Mouse (Mus musculus) thymus, adult 18-20 months (tissue): Measurements from ENCODE around the gene Stx8.

Source experiments
- DNase-seq, 2 experiments: peaks; one replicate each; pipeline ENCODE4 v3.0.0; 2022; ENCODE audit warnings: mixed read lengths in 2 of 2

Gene Stx8

DNA sequence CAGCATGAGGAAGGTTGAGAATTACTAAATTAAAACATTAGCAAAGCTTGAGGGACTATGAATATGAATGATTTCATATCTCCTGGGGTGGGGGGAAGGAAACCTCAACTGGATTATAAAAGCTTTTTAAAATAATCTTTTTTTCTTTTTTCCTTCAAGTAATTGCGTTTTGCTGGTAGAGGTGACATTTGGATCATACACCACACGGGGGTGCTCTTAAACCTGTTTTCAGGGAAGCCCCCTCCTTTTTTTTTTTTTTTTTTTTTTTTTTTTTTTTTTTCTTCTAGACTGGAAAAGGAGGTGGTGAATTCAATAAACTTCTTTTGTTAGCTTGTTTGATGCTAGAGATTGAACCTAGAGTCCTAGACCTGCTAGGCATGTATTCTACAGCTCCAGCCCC is 9.3 kb downstream of the Stx8 start:
- DNase-seq, result no peak

DNA sequence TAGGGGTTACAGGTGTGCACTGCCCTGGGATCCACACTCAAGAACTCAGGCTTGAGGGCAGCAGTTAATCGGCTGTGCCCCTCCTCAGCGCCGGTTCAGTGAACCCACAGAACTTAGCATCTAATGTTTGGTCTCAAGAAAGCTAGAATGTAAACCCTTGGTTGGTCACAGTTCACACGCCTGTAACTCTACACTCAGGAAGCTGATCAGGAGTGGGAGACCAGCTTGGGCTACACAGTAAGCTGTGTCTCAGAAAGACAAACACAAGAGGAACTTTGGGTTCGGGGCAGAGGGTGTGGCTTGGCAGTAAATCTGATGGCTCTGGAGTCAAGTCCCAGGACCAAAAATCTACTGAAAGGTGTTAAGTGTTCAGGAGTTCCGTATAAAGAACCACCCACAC is 17.6 kb downstream of the Stx8 start:
- DNase-seq, result no peak

DNA sequence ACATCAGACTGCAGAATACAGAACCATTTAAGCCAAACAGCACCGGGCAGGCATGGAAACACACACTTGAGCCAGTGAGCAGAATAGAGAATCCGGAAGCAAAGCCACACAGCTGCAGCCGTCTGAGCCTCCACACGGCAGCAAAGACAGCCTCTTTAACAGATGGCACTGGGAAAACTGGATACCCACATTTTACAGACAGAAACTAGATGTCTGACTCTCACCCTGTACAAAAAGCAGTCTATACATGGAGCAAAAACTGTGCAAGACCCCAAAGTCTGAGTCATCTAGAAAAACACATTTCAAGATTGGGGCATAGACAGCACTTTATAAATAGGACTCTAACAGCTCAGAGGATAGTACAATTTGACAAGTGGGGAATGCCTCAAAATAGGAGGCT is 25.2 kb downstream of the Stx8 start:
- no peak for DNase-seq

DNA sequence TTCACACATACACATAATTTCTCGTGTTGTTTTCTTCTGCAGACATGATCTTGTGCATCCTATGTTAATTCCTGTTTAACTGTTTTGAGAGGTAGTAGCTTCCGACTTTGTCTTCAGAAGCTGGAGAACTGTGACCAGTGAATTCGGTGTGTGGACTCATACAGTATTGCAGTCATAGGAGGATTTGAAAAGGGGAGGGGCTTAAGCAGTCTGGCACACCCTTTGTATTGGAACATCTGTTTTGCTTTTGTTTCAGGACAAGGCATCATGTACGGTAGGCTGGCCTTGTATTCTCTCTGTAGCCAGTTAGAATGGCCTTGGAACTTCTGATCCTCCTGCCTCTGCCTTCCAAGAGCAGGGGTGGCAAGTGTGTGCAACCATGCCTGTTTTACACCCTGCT is 30.0 kb downstream of the Stx8 start:
- no peak for DNase-seq

DNA sequence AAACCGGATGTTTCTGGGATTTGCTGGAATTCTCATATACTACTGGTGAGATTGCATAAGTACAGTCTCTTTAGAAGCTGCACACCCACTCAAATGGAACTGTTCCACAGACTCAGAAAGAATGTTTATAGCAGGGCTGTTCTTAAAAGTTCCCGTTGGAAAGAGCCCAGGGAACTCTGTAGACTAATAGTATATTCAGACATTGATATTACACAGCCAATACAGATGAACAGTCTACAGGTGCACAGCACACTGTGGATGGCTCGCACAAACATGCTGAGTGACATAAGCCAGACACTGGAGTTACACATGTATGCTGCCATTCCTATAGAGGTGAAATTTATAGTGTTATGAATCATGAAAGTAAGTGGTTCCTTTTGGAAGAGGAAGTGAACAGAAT is 32.9 kb downstream of the Stx8 start:
- no peak for DNase-seq

DNA sequence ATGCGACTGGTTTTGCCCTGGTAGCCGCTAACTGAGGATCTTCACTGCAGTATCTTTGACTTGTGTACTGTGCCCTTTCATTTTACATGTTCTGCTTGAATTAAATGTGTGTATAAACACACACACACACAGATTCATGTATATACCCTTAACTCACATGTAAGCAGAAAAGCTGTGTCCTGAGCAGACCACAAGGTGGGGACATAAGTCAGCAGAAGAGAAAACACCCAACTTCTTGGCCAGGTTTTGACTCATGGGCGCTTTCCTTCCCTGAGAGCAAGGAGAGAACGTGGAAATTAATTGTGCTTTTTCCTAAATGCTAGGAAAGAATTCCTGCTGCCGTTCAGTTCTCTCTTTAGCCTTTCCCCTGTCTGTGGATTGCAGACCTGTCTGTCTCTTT is 33.6 kb downstream of the Stx8 start:
- DNase-seq, result no peak

DNA sequence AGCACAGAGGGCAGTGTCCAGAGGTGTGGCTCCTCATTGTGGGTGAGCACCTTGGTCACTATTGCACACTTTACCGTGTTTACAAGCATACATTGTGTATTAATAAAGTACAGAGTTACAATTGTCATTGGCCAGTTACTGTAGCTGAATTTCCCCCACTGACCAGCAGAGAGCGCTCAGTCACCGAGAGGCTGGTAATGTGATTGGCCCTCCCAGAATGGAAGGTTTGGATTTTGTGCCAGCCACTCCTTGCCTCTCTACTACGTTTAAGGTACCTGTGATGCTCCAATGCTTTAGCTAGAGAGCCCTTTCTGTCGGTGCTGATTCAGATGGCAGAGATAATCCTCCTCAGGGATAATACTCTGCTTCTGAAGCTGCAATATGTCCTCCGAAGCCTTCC is 38.2 kb downstream of the Stx8 start:
- DNase-seq, result peak; percentile 11 to 23

DNA sequence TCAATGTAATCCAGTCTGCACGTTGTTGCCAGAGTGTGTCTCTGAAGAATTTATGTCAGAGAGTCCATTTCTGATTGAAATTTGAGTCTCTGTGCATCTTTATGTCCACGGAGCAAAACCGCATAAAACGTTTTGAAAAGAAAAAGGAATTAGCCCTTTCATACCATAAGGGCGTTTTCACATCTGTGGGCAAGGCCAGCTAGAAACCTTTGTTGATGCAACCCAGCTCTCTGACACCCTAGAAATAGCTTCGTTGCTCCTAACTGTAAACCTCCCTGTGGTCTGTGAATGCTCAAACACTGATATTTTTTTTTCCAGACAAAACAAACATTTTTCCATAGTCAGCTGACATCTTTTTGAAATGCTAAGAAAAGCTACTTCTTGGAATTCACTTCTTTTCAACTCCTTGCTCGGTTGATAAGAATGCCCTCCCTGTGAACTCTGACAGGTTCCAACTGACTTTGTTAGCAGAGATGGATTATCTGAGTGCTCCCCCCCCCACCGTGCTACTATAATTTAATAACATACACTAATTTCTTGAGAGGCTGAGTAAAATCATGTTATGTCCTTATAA is 40.3 kb downstream of the Stx8 start:
- DNase-seq, result no peak

DNA sequence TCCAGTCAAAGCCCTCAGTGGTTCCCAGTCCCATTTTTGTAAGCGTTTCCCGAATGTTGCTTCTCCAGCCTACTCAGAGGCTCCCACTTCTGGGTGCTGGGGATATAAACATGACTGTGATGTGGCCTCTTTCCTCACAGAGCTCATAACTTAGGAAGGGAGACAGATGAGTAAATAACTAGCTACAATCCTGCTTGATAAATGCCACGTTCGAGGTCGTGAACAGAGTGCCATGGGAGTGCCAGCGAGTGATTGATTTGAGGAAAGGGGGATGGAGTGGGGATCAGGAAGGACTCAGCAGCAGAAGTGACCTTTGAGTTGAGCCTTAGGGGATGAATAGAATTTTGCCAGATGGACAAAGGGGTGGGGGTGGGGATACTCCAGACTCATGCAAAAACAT is 41.7 kb downstream of the Stx8 start:
- no peak for DNase-seq

DNA sequence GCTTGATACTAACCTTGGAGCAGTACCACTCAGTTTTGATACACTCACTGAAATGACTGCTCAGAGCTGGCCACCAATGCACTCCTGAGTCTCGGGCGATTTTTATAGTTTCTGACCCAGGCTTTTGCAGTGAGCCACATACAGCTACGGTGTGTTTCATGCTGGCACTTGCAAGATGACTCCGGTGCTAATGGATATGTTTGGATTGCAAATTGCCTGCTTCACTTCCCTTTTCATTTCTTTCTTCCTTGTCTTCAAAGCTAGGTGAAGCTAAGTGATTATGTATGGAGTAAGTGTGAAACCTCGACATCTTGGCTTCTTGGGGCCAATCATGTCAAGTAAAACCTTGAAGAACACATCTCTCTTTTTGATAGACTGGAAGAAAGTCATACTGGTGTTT is 43.4 kb downstream of the Stx8 start:
- no peak for DNase-seq

DNA sequence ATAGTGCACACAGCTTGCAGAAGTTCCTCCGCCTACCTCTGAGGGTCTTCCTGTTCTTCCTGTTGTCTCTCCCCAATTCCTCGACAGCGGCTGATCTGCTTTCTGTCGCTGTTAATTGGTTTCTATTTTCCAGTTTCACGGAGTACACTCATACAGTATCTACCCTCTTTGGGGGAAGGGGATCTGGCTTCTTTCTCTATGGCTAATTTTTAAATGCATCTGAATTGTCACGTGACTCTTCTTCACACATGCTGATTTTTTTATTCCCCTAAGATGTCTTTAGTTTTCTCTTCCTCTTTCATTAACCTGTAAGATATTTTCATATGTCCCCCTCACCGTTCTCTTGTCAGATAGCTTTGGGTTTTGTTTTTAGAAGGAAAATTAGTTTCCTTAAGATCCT is 46.2 kb downstream of the Stx8 start:
- no peak for DNase-seq

DNA sequence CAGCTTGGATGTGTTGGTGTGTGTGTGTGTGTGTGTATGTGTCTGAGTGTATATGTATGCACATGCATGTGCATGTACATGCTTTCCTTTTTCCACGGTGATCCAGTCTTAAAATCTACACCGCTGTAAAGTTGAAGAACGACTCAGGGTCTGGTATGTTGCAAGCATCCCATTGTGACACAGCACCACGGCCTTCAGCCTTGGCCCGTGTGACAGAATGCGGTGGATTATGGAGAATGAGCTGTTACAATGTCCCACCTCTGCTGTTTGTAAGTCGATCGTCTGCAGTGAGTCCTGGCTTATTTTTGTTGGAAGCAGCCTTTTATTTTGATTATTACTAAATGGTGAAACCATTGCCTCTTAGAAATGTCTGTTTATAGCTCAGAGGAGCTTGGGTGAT is 52.2 kb downstream of the Stx8 start:
- no peak for DNase-seq

DNA sequence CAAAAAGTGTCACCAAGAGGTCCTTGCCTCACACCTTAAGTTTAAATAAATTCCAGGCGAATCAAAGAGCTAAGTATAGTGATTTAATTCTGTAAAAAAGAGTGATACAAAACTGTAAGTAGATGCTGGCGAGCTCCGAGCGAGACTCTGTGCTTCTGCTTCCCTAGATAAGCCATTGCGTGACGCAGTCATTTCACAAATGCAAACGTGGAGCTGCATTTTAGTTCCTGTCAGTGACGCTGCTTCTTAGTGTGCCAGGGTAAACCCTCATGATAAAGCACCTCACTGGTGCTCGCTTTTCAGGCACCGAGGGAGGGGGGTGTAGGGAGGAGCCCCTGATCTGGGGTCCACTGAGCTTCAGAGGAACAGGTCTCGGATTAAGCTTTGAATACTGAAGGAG is 53.2 kb downstream of the Stx8 start:
- DNase-seq, result no peak

DNA sequence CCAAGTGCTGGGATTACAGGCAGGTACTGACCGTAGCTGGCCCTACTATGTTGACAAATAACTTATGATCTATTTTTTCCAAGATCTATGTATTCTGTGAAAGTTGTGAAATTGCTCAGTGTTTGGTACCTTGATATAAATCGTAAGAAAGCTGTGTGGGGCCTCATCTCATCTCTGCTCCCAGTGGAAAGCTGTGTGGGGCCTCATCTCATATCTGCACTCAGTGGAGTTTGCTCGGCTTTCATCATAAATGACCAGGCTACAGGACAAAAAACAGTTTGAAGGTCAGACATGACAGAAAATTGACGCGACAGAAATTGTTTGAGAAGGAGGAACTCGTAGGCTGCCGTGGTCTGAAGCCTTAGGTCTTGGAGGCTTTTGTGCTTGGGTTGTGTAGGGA is 56.0 kb downstream of the Stx8 start:
- DNase-seq, result no peak

DNA sequence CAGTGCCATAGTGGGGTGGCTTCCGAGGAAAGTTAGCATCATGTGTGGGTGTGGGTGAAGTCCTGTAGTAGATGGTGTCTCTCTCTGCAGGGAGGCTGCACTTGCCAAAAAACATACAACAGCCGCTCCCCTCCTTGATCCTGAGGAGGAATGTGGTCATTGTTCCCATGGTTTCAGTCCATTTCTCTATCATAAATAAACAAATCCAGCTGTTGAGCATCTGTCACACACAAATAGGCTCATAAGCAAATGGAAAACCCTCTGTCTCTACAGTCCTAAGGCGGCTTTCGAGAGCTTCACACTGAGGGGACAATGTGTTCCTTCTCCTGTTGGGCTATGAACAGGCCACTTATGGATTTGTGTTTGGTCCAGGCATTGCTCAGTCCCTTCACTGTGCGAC is 56.9 kb downstream of the Stx8 start:
- DNase-seq, result no peak

DNA sequence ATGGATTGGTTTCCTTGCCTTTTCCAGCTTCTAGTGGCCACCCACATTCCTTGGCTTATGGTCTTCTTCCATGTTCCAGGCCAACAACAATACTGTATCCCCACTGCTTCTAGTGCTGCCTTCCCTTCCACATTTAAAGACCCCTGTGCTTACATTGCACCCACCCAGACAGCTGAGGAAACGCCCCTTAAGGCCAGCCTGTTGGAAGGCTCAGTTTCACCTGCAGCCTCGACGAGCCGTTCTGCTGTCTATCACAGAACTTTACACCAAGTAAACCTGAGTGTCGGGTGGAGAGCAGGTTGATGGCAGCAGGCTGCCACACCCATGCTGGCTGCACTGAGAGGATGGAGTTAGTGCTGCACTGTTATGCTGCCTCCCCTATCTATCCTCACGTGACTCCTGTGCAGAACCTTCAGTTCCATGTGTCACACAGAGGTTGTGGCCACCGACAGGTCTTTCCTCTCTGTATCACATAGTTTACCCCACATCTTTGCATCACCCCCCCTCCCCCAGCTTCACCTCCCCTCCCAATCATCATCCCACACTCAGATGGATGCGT is 57.9 kb downstream of the Stx8 start:
- DNase-seq, result no peak

DNA sequence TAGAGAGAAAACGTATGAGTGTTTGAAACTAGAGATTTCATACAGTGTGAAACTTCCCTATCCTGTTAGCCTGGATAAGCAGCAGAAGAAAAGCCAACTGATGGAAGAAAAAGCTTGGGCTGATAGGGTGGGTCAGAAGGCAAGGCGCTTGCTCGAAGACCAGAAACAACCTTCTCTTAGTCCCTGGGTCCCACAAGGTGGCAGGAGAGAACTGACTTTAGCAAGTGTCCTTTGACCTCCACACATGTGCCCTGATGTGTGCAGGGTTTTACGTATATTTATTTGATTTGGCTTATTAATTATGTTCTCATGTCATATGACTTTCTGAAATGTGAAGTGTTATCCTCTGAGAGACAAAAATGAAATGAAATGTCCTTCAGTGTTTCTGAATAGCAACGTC is 60.6 kb downstream of the Stx8 start:
- DNase-seq, result no peak

DNA sequence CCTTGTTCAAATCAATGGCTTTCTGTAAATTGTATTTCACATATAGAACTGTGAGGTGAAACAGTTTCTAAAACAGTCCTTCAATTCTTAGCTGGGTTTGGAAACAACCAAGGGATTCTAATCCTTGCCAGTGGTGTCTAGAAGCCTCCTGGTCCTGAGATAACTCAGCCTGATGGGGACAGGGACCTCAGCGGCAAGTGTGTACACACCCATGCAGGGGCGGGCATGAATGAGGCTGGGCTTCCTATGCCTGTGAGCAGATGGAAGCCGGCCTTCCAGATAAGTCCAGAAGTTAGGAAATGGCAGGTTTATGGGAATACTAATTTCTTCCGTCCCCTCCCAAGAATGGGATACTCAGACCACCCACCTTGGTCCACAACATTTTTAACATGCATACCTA is 63.1 kb downstream of the Stx8 start:
- no peak for DNase-seq

DNA sequence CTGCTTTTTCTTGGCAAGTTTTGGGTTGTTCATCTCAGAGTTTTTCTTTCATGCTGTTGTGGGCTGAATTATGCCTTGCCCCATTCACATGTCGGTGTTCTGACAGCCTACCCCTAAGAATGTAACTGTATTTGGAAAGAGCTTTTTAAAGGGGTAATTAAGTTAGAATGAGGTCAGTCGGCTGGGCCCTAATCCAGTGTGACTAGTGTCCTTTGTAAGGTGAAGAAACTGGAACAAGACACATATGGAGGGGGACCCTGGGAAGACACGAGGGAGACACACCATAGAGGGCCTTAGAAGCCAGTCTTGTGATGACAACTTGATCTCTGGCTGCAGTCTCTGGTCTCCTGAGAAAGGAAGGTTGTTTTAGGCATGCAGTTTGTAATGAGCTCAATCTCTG is 63.9 kb downstream of the Stx8 start:
- DNase-seq, result no peak

DNA sequence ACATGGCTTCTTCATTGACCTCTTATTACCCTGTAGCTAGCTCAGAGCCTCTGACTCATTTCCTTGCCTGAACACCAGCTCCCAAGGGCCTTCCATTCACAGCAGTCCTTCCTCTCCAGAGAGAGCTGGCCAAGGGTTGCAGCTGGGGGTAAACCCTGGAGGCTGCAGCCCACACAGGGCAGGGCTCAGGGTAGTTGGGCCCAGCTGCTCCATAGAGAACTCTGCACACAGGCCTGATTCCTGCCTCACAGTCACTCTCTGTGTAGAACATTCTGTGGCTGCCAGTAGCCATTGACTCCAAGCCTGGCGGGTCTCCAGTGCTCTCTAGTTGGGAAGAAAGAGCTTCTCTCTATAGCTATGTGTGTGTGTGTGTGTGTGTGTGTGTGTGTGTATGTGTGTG is 64.8 kb downstream of the Stx8 start:
- no peak for DNase-seq

DNA sequence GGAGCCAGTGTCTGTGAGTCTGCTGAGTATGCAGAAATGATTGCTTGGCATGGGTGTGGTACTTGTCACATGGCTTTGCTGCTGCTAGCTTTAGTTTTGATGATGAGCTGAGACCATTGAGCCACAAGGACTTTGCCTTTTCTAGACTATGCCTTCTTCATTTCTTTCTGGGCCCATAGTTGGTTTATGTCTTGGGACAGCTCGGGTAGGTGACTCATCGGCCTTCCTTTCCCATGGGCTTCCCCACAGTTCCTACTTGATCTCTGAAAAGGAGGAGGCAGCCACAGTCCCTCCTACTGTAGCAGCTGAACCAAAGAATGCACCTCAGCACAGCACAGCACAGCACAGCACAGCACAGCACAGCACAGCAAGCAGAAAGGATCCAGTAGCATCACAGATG is 66.5 kb downstream of the Stx8 start:
- DNase-seq, result no peak

DNA sequence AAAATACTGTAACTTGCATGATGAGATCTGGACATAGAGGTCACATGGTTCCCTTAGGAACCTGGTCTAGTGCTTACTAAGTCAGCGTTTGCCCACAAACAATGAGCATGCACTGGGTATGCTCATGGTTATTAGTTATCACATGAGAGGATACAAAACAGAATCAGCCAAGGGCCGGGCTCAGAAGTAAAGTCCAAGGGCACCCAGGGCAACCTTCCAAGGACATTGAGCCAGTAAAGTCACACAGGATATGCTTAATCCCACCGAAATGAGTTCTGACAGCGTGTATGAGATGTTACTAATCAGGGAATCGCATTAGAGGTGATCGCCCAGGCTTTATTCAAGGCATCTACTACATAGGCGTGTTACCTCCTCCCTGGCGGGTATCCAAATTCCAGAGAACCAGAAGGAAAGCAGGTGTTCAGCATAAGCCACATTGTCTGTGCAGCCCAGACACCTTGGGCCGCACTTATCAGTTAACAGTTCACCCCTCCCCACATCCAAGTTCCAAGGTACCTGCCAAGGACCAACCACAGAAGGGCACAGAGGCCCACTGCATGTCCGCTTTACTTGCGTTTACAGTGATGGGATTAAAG is 67.4 kb downstream of the Stx8 start:
- no peak for DNase-seq

DNA sequence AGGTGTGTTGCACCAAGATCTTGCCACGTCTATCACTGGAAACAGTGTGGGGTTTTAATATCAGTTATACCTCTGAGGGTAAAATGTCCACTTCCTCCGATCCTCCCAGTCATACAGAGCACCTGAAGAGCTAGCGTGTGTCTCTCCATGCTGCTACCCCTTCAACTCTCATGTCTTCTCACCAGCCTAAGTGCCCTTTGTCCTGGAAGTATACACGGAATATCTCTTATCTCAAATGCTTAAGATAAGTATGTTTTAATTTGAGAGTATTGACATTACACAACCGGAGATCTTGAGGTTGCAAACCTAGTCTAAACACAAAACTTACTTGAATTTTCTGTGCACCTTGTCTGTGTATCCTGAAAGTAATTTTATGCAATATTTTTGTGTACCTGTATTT is 68.4 kb downstream of the Stx8 start:
- DNase-seq, result no peak

DNA sequence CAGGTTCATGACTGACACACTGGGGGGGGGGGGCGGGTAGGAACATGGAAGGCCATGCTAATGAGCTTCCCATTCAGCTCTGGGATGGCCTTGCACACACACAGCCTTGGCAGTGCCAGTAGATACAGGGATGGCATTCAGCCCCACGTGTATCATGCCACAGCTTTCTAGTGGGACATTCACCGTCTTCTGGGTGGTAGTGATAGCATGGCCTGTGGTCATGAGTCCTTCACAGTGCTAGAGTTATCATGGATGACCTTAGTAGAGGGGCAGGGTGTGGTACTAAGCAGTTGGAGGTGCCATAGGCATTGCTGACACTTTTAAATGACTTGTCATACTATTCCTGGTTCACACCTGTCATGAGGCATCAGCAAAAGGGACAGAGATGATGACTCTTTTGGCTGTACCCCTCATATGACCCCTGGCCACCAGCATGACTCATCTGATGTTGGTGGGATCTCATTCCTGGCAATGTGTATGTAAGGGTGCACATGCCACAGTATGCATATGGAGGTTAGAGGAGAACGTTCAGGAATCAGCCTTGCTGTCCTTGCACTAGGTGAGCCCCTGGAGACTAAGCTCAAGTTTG is 69.4 kb downstream of the Stx8 start:
- no peak for DNase-seq
